Comparison of ENCODE assay signal across 8 mouse cellular contexts in the genomic region with DNA sequence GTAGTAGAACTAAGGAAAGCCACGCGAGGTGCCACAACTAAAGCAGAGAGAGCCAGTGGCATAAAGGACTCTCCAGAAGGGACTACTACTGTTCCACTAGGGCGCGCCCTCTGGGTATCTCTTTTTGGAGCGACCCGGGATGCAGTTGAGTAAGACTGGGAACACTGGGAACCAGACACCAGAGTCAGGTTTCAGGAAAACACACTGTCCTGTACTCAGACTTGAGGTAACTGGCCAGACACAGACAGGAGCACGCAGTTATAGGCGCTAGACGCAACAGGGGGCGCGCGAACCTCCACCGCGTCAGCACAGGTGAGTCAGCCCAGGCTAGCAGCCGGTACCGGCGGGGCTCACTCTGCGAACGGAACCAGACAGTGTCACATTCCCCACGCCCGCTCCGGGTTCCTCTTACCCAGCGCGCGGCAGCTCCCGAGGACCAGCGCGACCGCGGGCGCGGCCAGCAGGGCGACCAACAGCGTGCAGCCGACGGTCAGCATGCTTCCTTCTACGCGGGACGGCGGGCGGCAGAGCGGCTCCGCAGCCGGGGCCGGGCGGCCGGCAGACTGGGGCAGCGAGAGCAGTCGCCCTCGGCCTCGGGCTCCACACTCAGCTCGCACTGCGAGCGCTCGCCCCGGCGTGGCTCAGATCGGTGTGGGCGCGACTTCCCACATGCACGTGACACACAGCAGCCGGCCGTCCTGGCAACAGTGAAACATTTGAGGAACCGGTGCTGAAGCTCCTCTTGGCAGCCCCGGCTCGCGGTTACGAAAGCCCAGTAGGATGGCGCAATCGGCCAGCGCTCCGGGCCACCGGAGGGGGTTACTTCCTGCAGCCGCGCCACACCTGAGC. TPM values are rescaled to one million over a fixed set of nuclear protein-coding genes. Genes with fewer than 3 reads are reported as not detected.
A peak's percentile ranks its signal among the peaks of the same experiment; 100 is the strongest.
DNase-seq lines count a peak whose midpoint lies in the region; ATAC-seq and TF ChIP-seq lines count a peak whose summit lies in the region.

Gene Il6ra, minus strand, starts transcription at position 654 of the 849 bp plus-strand sequence.

- TF ChIP-seq CTCF in heart, postnatal 0 days (IDR thresholded peaks at IDR 0.05; ENCODE audit: low read depth) = no peak

- under 1% methylated on average over 75 of the region's 75 CpGs for WGBS in forebrain, embryonic 13.5 days
- 1% methylated on average over 73 of the region's 75 CpGs for WGBS in heart, postnatal 0 days
- 1% methylated on average over 75 of the region's 75 CpGs for WGBS in liver, embryonic 15.5 days (ENCODE audit: insufficient replicate concordance)
- WGBS in neural tube, embryonic 11.5 days = 1% methylated on average over 74 of the region's 75 CpGs
- WGBS in stomach, embryonic 16.5 days = 2% methylated on average over 75 of the region's 75 CpGs

- H3K27ac ChIP-seq in brown adipose tissue, adult 24 weeks (replicated peaks; ENCODE audit: low read depth, low read length) = peak within 1 kb of the TSS; percentile 83
- no peak within 1 kb of the TSS for H3K27ac ChIP-seq in forebrain, embryonic 13.5 days
- H3K27ac ChIP-seq in heart, postnatal 0 days (ENCODE audit: low read depth) = no peak within 1 kb of the TSS
- H3K27ac ChIP-seq in liver, embryonic 15.5 days (replicated peaks) = peak within 1 kb of the TSS; percentile 75
- no peak within 1 kb of the TSS for H3K27ac ChIP-seq in neural tube, embryonic 11.5 days (ENCODE audit: low read depth, low read length)
- H3K27ac ChIP-seq in stomach, embryonic 16.5 days (ENCODE audit: low read length) = peak within 1 kb of the TSS; percentile 80

- TF ChIP-seq EP300 in heart, postnatal 0 days (IDR thresholded peaks at IDR 0.05; ENCODE audit: low read depth) = no peak

- H3K9ac ChIP-seq in forebrain, embryonic 13.5 days = peak within 1 kb of the TSS; percentile 61
- H3K9ac ChIP-seq in heart, postnatal 0 days (replicated peaks; ENCODE audit: low read depth, low read length) = no peak within 1 kb of the TSS
- H3K9ac ChIP-seq in liver, embryonic 15.5 days = peak within 1 kb of the TSS; percentile 52
- H3K9ac ChIP-seq in neural tube, embryonic 11.5 days (ENCODE audit: low read length) = peak within 1 kb of the TSS; percentile 59
- peak within 1 kb of the TSS; percentile 78 for H3K9ac ChIP-seq in stomach, embryonic 16.5 days (ENCODE audit: low read length)

- peak; percentile 76 for ATAC-seq in CD4-positive, CD25-positive, alpha-beta regulatory T cell, adult 4 months
- peak; percentile 83 for ATAC-seq in forebrain, embryonic 13.5 days
- peak; percentile 89 for ATAC-seq in heart, postnatal 0 days (ENCODE audit: insufficient read depth, low read depth)
- ATAC-seq in liver, embryonic 15.5 days (ENCODE audit: insufficient read depth) = peak; percentile 72
- ATAC-seq in neural tube, embryonic 11.5 days (ENCODE audit: insufficient read depth, low FRiP score, low TSS enrichment) = peak; percentile 74
- ATAC-seq in stomach, embryonic 16.5 days (ENCODE audit: insufficient read depth, low FRiP score) = peak; percentile 82

- H3K4me3 ChIP-seq in brown adipose tissue, adult 24 weeks (ENCODE audit: insufficient read depth, low read depth, low read length) = peak within 1 kb of the TSS; percentile 70
- H3K4me3 ChIP-seq in forebrain, embryonic 13.5 days = peak within 1 kb of the TSS; percentile 51
- H3K4me3 ChIP-seq in heart, postnatal 0 days (ENCODE audit: low read depth, low read length) = peak within 1 kb of the TSS; percentile 49
- H3K4me3 ChIP-seq in liver, embryonic 15.5 days (replicated peaks) = peak within 1 kb of the TSS; percentile 61
- H3K4me3 ChIP-seq in neural tube, embryonic 11.5 days (ENCODE audit: low read depth, low read length) = peak within 1 kb of the TSS; percentile 42
- peak within 1 kb of the TSS; percentile 62 for H3K4me3 ChIP-seq in stomach, embryonic 16.5 days (replicated peaks; ENCODE audit: low read length)

- H3K4me2 ChIP-seq in forebrain, embryonic 13.5 days = peak within 1 kb of the TSS; percentile 98
- peak within 1 kb of the TSS; percentile 91 for H3K4me2 ChIP-seq in heart, postnatal 0 days (ENCODE audit: low read depth, low read length)
- peak within 1 kb of the TSS; percentile 78 for H3K4me2 ChIP-seq in liver, embryonic 15.5 days
- H3K4me2 ChIP-seq in neural tube, embryonic 11.5 days (ENCODE audit: low read depth) = peak within 1 kb of the TSS; percentile 93
- peak within 1 kb of the TSS; percentile 99 for H3K4me2 ChIP-seq in stomach, embryonic 16.5 days (ENCODE audit: low read depth, low read length)

- no peaks in the 10 kb centered on the region for H3K9me3 ChIP-seq in forebrain, embryonic 13.5 days (replicated peaks)
- H3K9me3 ChIP-seq in heart, postnatal 0 days (replicated peaks; ENCODE audit: control insufficient read depth, low read length) = no peaks in the 10 kb centered on the region
- no peaks in the 10 kb centered on the region for H3K9me3 ChIP-seq in liver, embryonic 15.5 days (replicated peaks)
- H3K9me3 ChIP-seq in neural tube, embryonic 11.5 days (ENCODE audit: control insufficient read depth, low read length) = no peaks in the 10 kb centered on the region
- H3K9me3 ChIP-seq in stomach, embryonic 16.5 days (replicated peaks; ENCODE audit: control insufficient read depth, low read length) = no peaks in the 10 kb centered on the region

- H3K27me3 ChIP-seq in forebrain, embryonic 13.5 days = peaks cover 53% of the 10 kb centered on the region
- H3K27me3 ChIP-seq in heart, postnatal 0 days (ENCODE audit: control insufficient read depth, insufficient read depth, low read length) = peaks cover 13% of the 10 kb centered on the region
- H3K27me3 ChIP-seq in liver, embryonic 15.5 days = peaks cover 68% of the 10 kb centered on the region
- peaks cover 18% of the 10 kb centered on the region for H3K27me3 ChIP-seq in neural tube, embryonic 11.5 days (ENCODE audit: control insufficient read depth, insufficient read depth, low read length)
- H3K27me3 ChIP-seq in stomach, embryonic 16.5 days (ENCODE audit: control insufficient read depth, insufficient read depth, low read length) = peaks cover 6% of the 10 kb centered on the region

- peak; percentile 82 for DNase-seq in heart, postnatal 0 days (ENCODE audit: low spot score)
- DNase-seq in kidney, postnatal 4 days = peak; percentile 79 to 87
- DNase-seq in neural tube, embryonic 11.5 days (ENCODE audit: low spot score) = peak; percentile 74

- peaks cover 6% of the 10 kb centered on the region for H3K4me1 ChIP-seq in brown adipose tissue, adult 24 weeks (ENCODE audit: control insufficient read depth, insufficient read depth, insufficient read length, low read length)
- H3K4me1 ChIP-seq in forebrain, embryonic 13.5 days = peaks cover 13% of the 10 kb centered on the region
- H3K4me1 ChIP-seq in heart, postnatal 0 days (ENCODE audit: control insufficient read depth, insufficient read depth) = peaks cover 4% of the 10 kb centered on the region; the same call in 1 of the 2 replicates
- H3K4me1 ChIP-seq in liver, embryonic 15.5 days (replicated peaks) = peaks cover 40% of the 10 kb centered on the region
- H3K4me1 ChIP-seq in neural tube, embryonic 11.5 days (ENCODE audit: control insufficient read depth, insufficient read depth, low read length) = peaks cover 6% of the 10 kb centered on the region
- H3K4me1 ChIP-seq in stomach, embryonic 16.5 days (ENCODE audit: control insufficient read depth, insufficient read depth, low read length) = peaks cover 17% of the 10 kb centered on the region

- H3K36me3 ChIP-seq in forebrain, embryonic 13.5 days (ENCODE audit: poor library complexity, severe bottlenecking) = no peaks in the 10 kb centered on the region
- no peaks in the 10 kb centered on the region for H3K36me3 ChIP-seq in heart, postnatal 0 days (replicated peaks; ENCODE audit: control insufficient read depth, insufficient read depth, low read length)
- H3K36me3 ChIP-seq in liver, embryonic 15.5 days (replicated peaks) = no peaks in the 10 kb centered on the region
- H3K36me3 ChIP-seq in neural tube, embryonic 11.5 days (ENCODE audit: control insufficient read depth, insufficient read depth, low read length) = no peaks in the 10 kb centered on the region
- H3K36me3 ChIP-seq in stomach, embryonic 16.5 days (ENCODE audit: control insufficient read depth, insufficient read depth, low read length) = no peaks in the 10 kb centered on the region

RNA-seq across cellular contexts. Expression of gene Il6ra, which starts in this region (rescaled TPM):
- 10 to 100 TPM; 18.3 to 20.4 TPM for polyA plus RNA-seq in CD4-positive, CD25-positive, alpha-beta regulatory T cell, adult 4 months (2017; shearing (Covaris generic))
- 3.6 and 5.4 TPM in 2 replicates for polyA plus RNA-seq in brown adipose tissue, adult 24 weeks (2012; ENCODE audit: insufficient read depth, insufficient read length, missing spikeins)
- polyA plus RNA-seq in forebrain, embryonic 13.5 days (2015; fragmentation: Nextera tagmentation; extraction: Ambion mirVana) = 0.25 and 0.36 TPM in 2 replicates
- total RNA-seq in heart, postnatal 0 days (2014; rRNA removed; ENCODE audit: low replicate concordance) = 2.0 and 3.1 TPM in 2 replicates
- polyA plus RNA-seq in heart, postnatal 0 days (2015; fragmentation: Nextera tagmentation; extraction: Ambion mirVana) = 0.92 and 1.1 TPM in 2 replicates
- 5.3 and 6.3 TPM in 2 replicates for polyA plus RNA-seq in liver, embryonic 15.5 days (2015; fragmentation: Nextera tagmentation; extraction: Ambion mirVana)
- 0.08 and 0.34 TPM in 2 replicates for polyA plus RNA-seq in neural tube, embryonic 11.5 days (2014; fragmentation: Nextera tagmentation; extraction: Ambion mirVana)
- polyA plus RNA-seq in stomach, embryonic 16.5 days (2015; fragmentation: Nextera tagmentation; extraction: Ambion mirVana) = 2.9 and 3.2 TPM in 2 replicates

Comparison
In these comparisons a context has a peak if more than half of its experiments do, and no peak if none do; other contexts are left out.
1. Peak in ATAC-seq, H3K4me3 ChIP-seq, H3K9ac ChIP-seq and H3K4me2 ChIP-seq in forebrain, embryonic 13.5 days; RNA of the gene not detected or under 1 TPM.
2. Peak in DNase-seq, ATAC-seq, H3K4me3 ChIP-seq, H3K9ac ChIP-seq and H3K4me2 ChIP-seq in neural tube, embryonic 11.5 days; RNA of the gene not detected or under 1 TPM.
3. H3K27ac ChIP-seq: peak in brown adipose tissue, adult 24 weeks (single experiment), liver, embryonic 15.5 days (single experiment) and stomach, embryonic 16.5 days (single experiment); none in forebrain, embryonic 13.5 days (single experiment), heart, postnatal 0 days (single experiment) and neural tube, embryonic 11.5 days (single experiment).
4. Peak in every context shown above with its lines, with median percentiles within 50 percentile points of each other: ATAC-seq, H3K4me3 ChIP-seq, H3K4me2 ChIP-seq and DNase-seq.